Mouse (Mus musculus) heart, postnatal 0 days (tissue): Measurements from ENCODE around the gene Gm7138.
"Not testable (repeated sequence)": the region's sequence is repeated elsewhere in the genome, so short reads cannot be mapped to it uniquely, and the experiment has no call there.

Experiments used
- CTCF ChIP-seq: IDR thresholded peaks from 2 replicates; pipeline ENCODE4 v1.5.1; 2016; ENCODE audit warnings: antibody characterized with exemption, control low read depth, low read depth
- EP300 ChIP-seq: IDR thresholded peaks from 2 replicates; pipeline ENCODE4 v1.6.1; 2016; ENCODE audit warnings: antibody characterized with exemption, low read depth

DNA sequence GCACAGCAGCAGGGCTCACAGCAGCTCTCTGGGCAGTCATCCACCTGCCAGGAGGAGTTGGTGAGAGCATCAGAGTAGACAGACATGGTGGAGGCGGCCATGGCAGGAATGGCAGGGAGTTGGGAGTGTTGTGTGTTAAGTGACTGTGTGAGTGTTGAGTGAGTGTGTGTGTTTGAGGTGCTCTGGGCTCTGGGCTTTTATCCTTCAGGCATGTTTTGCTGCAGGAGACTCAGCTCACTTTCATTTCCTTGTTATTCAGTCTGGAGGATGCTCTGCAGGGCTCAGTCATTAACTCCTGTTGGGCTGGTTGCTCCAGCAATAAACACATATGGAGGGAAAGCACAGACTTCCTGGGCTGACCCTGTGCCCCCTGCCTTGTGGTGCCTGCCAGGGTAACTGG lies 5.7 kb upstream of the Gm7138 start, which contains the start of gene Gm3250:
- not testable (repeated sequence) for TF ChIP-seq CTCF, EP300
